ENCODE assay signal across 13 mouse cellular contexts in genomic region chr1:34277259-34277658, GRCm38 (mm10).
"Had no signal": no experiment of that assay in that cellular context is flagged by ENCODE, and none has a peak within 500 bp of the region (broad histone marks: within the 10 kb centered on the region; RNA-seq: fewer than 3 reads in every experiment).

No protein-coding gene starts in this region.

- H3K9me3 ChIP-seq: limb, embryonic 10.5 days; liver, embryonic 15.5 days; megakaryocyte, embryonic 14.5 days; midbrain, embryonic 15.5 days; neural tube, embryonic 12.5 days had no signal

- H3K27ac ChIP-seq: left cerebral cortex, adult 2 months; limb, embryonic 10.5 days; liver, embryonic 15.5 days; macrophage; midbrain, embryonic 15.5 days; neural tube, embryonic 12.5 days had no signal

- DNase-seq: kidney, postnatal 14 days; lung, embryonic 14.5 days; lung, postnatal 14 days; thymus, postnatal 4 days had no signal

- H3K4me2 ChIP-seq: liver, embryonic 11.5 days; liver, embryonic 15.5 days; lung, embryonic 14.5 days; midbrain, embryonic 11.5 days; midbrain, embryonic 15.5 days; neural tube, embryonic 12.5 days had no signal

- ATAC-seq: midbrain, embryonic 15.5 days had no signal

- H3K4me1 ChIP-seq: limb, embryonic 10.5 days; megakaryocyte, embryonic 14.5 days; midbrain, embryonic 15.5 days; neural tube, embryonic 12.5 days had no signal

- H3K9ac ChIP-seq: liver, embryonic 15.5 days; lung, embryonic 14.5 days; midbrain, embryonic 15.5 days; neural tube, embryonic 12.5 days had no signal

- H3K27me3 ChIP-seq: liver, embryonic 15.5 days; megakaryocyte, embryonic 14.5 days; midbrain, embryonic 15.5 days; neural tube, embryonic 12.5 days had no signal

- H3K4me3 ChIP-seq: left cerebral cortex, adult 2 months; limb, embryonic 10.5 days; liver, embryonic 15.5 days; megakaryocyte, embryonic 14.5 days; midbrain, embryonic 15.5 days; neural tube, embryonic 12.5 days had no signal
